Mouse (Mus musculus) thymus, adult 2 months (tissue): ENCODE measurements around the gene Dennd2a. TPM values are rescaled to one million over a fixed set of nuclear protein-coding genes. Genes with fewer than 3 reads are reported as not detected.
"Not testable (repeated sequence)": the region's sequence is repeated elsewhere in the genome, so short reads cannot be mapped to it uniquely, and the experiment has no call there.

Source experiments
- DNase-seq: peaks from one replicate; pipeline ENCODE4 v3.0.0; 2021
- H3K27ac ChIP-seq: fragments of 200-500 bp; 2 replicates; pipeline ENCODE4 v1.5.1; 2012; ENCODE audit warnings: low read length, control low read depth; ENCODE audit not compliant: control insufficient read depth, insufficient read depth
- H3K27me3 ChIP-seq: fragments of 200-500 bp; 2 replicates; pipeline ENCODE4 v1.6.1; 2012; ENCODE audit warnings: mild to moderate bottlenecking, low read length, moderate library complexity, mixed read lengths; ENCODE audit not compliant: control insufficient read depth, insufficient read depth
- H3K36me3 ChIP-seq: fragments of 200-500 bp; 2 replicates; pipeline ENCODE4 v1.6.1; 2012; ENCODE audit warnings: mild to moderate bottlenecking, low read length, moderate library complexity; ENCODE audit not compliant: control insufficient read depth, insufficient read depth
- H3K4me1 ChIP-seq: fragments of 200-500 bp; replicated peaks from 2 replicates; pipeline ENCODE4 v1.6.1; 2012; ENCODE audit warnings: low read length; ENCODE audit not compliant: control insufficient read depth, insufficient read depth
- H3K4me3 ChIP-seq: fragments of 200-500 bp; 2 replicates; pipeline ENCODE4 v1.5.1; 2012; ENCODE audit warnings: mild to moderate bottlenecking, low read length, control low read depth, moderate library complexity; ENCODE audit not compliant: control insufficient read depth, insufficient read depth
- CTCF ChIP-seq: fragments of 200-500 bp; IDR thresholded peaks from 2 replicates; pipeline ENCODE4 v1.5.1; 2012; ENCODE audit warnings: mild to moderate bottlenecking, control low read depth, low read length, moderate library complexity, borderline replicate concordance; ENCODE audit not compliant: control insufficient read depth, poor library complexity, insufficient read depth; ENCODE audit errors: extremely low read depth
- POLR2A ChIP-seq: fragments of 200-500 bp; IDR thresholded peaks from 2 replicates; pipeline ENCODE4 v1.6.1; 2012; ENCODE audit warnings: mild to moderate bottlenecking, low read length, control low read depth, moderate library complexity; ENCODE audit not compliant: control insufficient read depth, poor library complexity, insufficient read depth; ENCODE audit errors: extremely low read depth
- WGBS: fragments of 180-500 bp; shearing (Covaris S2); methylation state at CpG from one replicate; pipeline ENCODE4 v1.1.7; 2018; 5-methylcytosine and 5-hydroxymethylcytosine counted together
- polyA plus RNA-seq: library from polyadenylated mRNA; depleted of rRNA; stranded (reverse); fragments of >200 nt; gene quantifications from 2 replicates; pipeline ENCODE4 v1.2.3, GENCODE M21; 2012

Gene Dennd2a
- polyA plus RNA-seq, 1 experiment, result 3.2 TPM

GRCm38 (mm10) chr6:39447429-39448185 is 110.1 kb downstream of the Dennd2a start:
- Histone ChIP-seq H3K4me1 (no peaks in the 10 kb centered on the region), H3K4me3 (no peak overlapping the region), H3K27ac (no peak overlapping the region), H3K36me3 (no peaks in the 10 kb centered on the region), H3K27me3 (no peaks in the 10 kb centered on the region)
- TF ChIP-seq POLR2A (no peak), CTCF (no peak)
- 70% methylated on average over 4 of the region's 4 CpGs for WGBS
- DNase-seq, result no peak

- no peak for DNase-seq
- Histone ChIP-seq H3K36me3 (no peaks in the 10 kb centered on the region), H3K27ac (no peak overlapping the region), H3K27me3 (no peaks in the 10 kb centered on the region), H3K4me3 (no peak overlapping the region), H3K4me1 (no peaks in the 10 kb centered on the region)
- 71% methylated on average over 19 of the region's 19 CpGs for WGBS
- no peak for TF ChIP-seq CTCF
- TF ChIP-seq POLR2A, result no peak
Observed at GRCm38 (mm10) chr6:39445801-39446572, 111.7 kb downstream of the Dennd2a start.

- H3K27me3 ChIP-seq, result no peaks in the 10 kb centered on the region
Observed at GRCm38 (mm10) chr6:39442786-39443287, 114.8 kb downstream of the Dennd2a start.

GRCm38 (mm10) chr6:39440207-39440606 is 117.5 kb downstream of the Dennd2a start:
- Histone ChIP-seq H3K4me1 (no peaks in the 10 kb centered on the region), H3K4me3 (no peak overlapping the region)
- no peak for DNase-seq

More at GRCm38 (mm10) chr6:39442786-39443287, 114.8 kb downstream of the Dennd2a start:
- H3K27ac ChIP-seq, result no peak overlapping the region
- no peak for DNase-seq
- H3K36me3 ChIP-seq, result no peaks in the 10 kb centered on the region
- no peak for TF ChIP-seq CTCF
- TF ChIP-seq POLR2A, result no peak
- H3K4me1 ChIP-seq, result no peaks in the 10 kb centered on the region
- no peak overlapping the region for H3K4me3 ChIP-seq

GRCm38 (mm10) chr6:39437519-39437918 is 120.1 kb downstream of the Dennd2a start:
- not testable (repeated sequence) for H3K27me3 ChIP-seq, H3K4me3 ChIP-seq, H3K4me1 ChIP-seq, DNase-seq, H3K27ac ChIP-seq, H3K36me3 ChIP-seq
- WGBS, result 93% methylated on average over 6 of the region's 6 CpGs

More at GRCm38 (mm10) chr6:39440207-39440606, 117.5 kb downstream of the Dennd2a start:
- no peak overlapping the region for H3K27ac ChIP-seq
- TF ChIP-seq POLR2A, result no peak
- no peak for TF ChIP-seq CTCF
- no peaks in the 10 kb centered on the region for H3K27me3 ChIP-seq
- H3K36me3 ChIP-seq, result no peaks in the 10 kb centered on the region

GRCm38 (mm10) chr6:39435875-39436274 is 121.8 kb downstream of the Dennd2a start:
- Histone ChIP-seq H3K27ac (no peak overlapping the region), H3K4me1 (no peaks in the 10 kb centered on the region), H3K4me3 (no peak overlapping the region), H3K36me3 (no peaks in the 10 kb centered on the region), H3K27me3 (no peaks in the 10 kb centered on the region)
- DNase-seq, result no peak
- WGBS, result 94% methylated on average over 5 of the region's 5 CpGs
- TF ChIP-seq POLR2A (no peak), CTCF (no peak)
